Mouse (Mus musculus) spleen, adult 2 months (tissue): Measurements from ENCODE around the gene Mylk4. TPM values are rescaled to one million over a fixed set of nuclear protein-coding genes. Genes with fewer than 3 reads are reported as not detected.

Experiments used
- DNase-seq, 2 experiments: peaks; one replicate each; pipeline versions ENCODE4 v3.0.0 to v3.0.0-alpha.2; 2012 to 2021; ENCODE audit warnings: low spot score in 2 of 2, low read depth in 1 of 2
- H3K27ac ChIP-seq: fragments of 200-500 bp; 2 replicates; pipeline ENCODE4 v1.5.1; 2012; ENCODE audit warnings: low read length, inconsistent platforms; ENCODE audit not compliant: insufficient read depth
- H3K27me3 ChIP-seq: fragments of 200-500 bp; 2 replicates; pipeline ENCODE4 v1.6.1; 2012; ENCODE audit warnings: mild to moderate bottlenecking, moderate library complexity, low read length, inconsistent platforms; ENCODE audit not compliant: control insufficient read depth, insufficient read depth
- H3K36me3 ChIP-seq: fragments of 200-500 bp; 2 replicates; pipeline ENCODE4 v1.6.1; 2012; ENCODE audit warnings: mild to moderate bottlenecking, low read length, inconsistent platforms; ENCODE audit not compliant: control insufficient read depth, insufficient read depth
- H3K4me1 ChIP-seq: fragments of 200-500 bp; 2 replicates; pipeline ENCODE4 v1.6.1; 2011; ENCODE audit warnings: inconsistent platforms; ENCODE audit not compliant: control insufficient read depth, insufficient read depth, insufficient read length
- H3K4me3 ChIP-seq: fragments of 200-500 bp; 2 replicates; pipeline ENCODE4 v1.5.1; 2011; ENCODE audit warnings: mild to moderate bottlenecking, inconsistent platforms; ENCODE audit not compliant: insufficient read depth, insufficient read length; ENCODE audit errors: extremely low read depth
- CTCF ChIP-seq: fragments of 200-500 bp; IDR thresholded peaks from 2 replicates; pipeline ENCODE4 v1.5.1; 2011; ENCODE audit warnings: mild to moderate bottlenecking, inconsistent platforms; ENCODE audit not compliant: insufficient read depth, insufficient read length, insufficient replicate concordance; ENCODE audit errors: extremely low read depth
- POLR2A ChIP-seq: fragments of 200-500 bp; IDR thresholded peaks from 2 replicates; pipeline ENCODE4 v1.6.1; 2011; ENCODE audit warnings: low read depth, low read length, inconsistent platforms
- WGBS: fragments of 180-500 bp; shearing (Covaris S2); methylation state at CpG from one replicate; pipeline ENCODE4 v1.1.7; 2018; 5-methylcytosine and 5-hydroxymethylcytosine counted together
- polyA plus RNA-seq: library from polyadenylated mRNA; depleted of rRNA; stranded (reverse); fragments of >200 nt; gene quantifications from 2 replicates; pipeline ENCODE4 v1.2.3, GENCODE M21; 2012

Mylk4 gene
- polyA plus RNA-seq, 1 experiment = not detected

- H3K36me3 ChIP-seq = no peaks in the 10 kb centered on the region
- 92% methylated on average over 10 of the region's 10 CpGs for WGBS
- no peaks in the 10 kb centered on the region for H3K4me1 ChIP-seq
- TF ChIP-seq CTCF (no peak), POLR2A (no peak)
- no peak for DNase-seq
- H3K27me3 ChIP-seq = no peaks in the 10 kb centered on the region
- no peak overlapping the region for H3K27ac ChIP-seq
- H3K4me3 ChIP-seq = no peak overlapping the region
These were observed 7.4 kb downstream of the Mylk4 start for GRCm38 (mm10) chr13:32776350-32776749.

GRCm38 (mm10) chr13:32775889-32776288, 7.9 kb downstream of the Mylk4 start:
- WGBS = 93% methylated on average over 9 of the region's 9 CpGs
- no peaks in the 10 kb centered on the region for H3K27me3 ChIP-seq
- TF ChIP-seq CTCF (no peak), POLR2A (no peak)
- no peak for DNase-seq
- no peaks in the 10 kb centered on the region for H3K36me3 ChIP-seq
- no peaks in the 10 kb centered on the region for H3K4me1 ChIP-seq
- no peak overlapping the region for H3K27ac ChIP-seq
- no peak overlapping the region for H3K4me3 ChIP-seq

- no peaks in the 10 kb centered on the region for H3K27me3 ChIP-seq
- H3K4me3 ChIP-seq = no peak overlapping the region
- no peak overlapping the region for H3K27ac ChIP-seq
- no peaks in the 10 kb centered on the region for H3K36me3 ChIP-seq
- 58% methylated on average over 3 of the region's 3 CpGs for WGBS
- no peak for DNase-seq
- TF ChIP-seq POLR2A = no peak
- TF ChIP-seq CTCF = no peak
- no peaks in the 10 kb centered on the region for H3K4me1 ChIP-seq
These were observed 13.8 kb downstream of the Mylk4 start for GRCm38 (mm10) chr13:32769960-32770359.

- TF ChIP-seq CTCF (no peak), POLR2A (no peak)
- peak in 1 of 2 experiments; percentile 8 for DNase-seq
- WGBS = 20% methylated on average over 4 of the region's 4 CpGs
- no peak overlapping the region for H3K4me3 ChIP-seq
- H3K4me1 ChIP-seq = no peaks in the 10 kb centered on the region
- no peaks in the 10 kb centered on the region for H3K27me3 ChIP-seq
- H3K36me3 ChIP-seq = no peaks in the 10 kb centered on the region
- no peak overlapping the region for H3K27ac ChIP-seq
These were observed 15.7 kb downstream of the Mylk4 start for GRCm38 (mm10) chr13:32768104-32768503.

- Histone ChIP-seq H3K36me3 (no peaks in the 10 kb centered on the region), H3K4me1 (no peaks in the 10 kb centered on the region), H3K27ac (no peak overlapping the region), H3K4me3 (no peak overlapping the region), H3K27me3 (no peaks in the 10 kb centered on the region)
- WGBS = 50% methylated on average over 7 of the region's 7 CpGs
- no peak for TF ChIP-seq CTCF
- TF ChIP-seq POLR2A = no peak
- DNase-seq = no peak
These were observed 19.3 kb downstream of the Mylk4 start for GRCm38 (mm10) chr13:32764448-32764847.

- H3K4me3 ChIP-seq = no peak overlapping the region
- 83% methylated on average over 3 of the region's 3 CpGs for WGBS
- no peaks in the 10 kb centered on the region for H3K36me3 ChIP-seq
- DNase-seq = no peak
- H3K27me3 ChIP-seq = no peaks in the 10 kb centered on the region
- TF ChIP-seq CTCF = no peak
- no peak for TF ChIP-seq POLR2A
- no peaks in the 10 kb centered on the region for H3K4me1 ChIP-seq
- no peak overlapping the region for H3K27ac ChIP-seq
These were observed 20.6 kb downstream of the Mylk4 start for GRCm38 (mm10) chr13:32763141-32763540.

GRCm38 (mm10) chr13:32760795-32761194, 23.0 kb downstream of the Mylk4 start:
- Histone ChIP-seq H3K4me3 (no peak overlapping the region), H3K27me3 (no peaks in the 10 kb centered on the region), H3K4me1 (no peaks in the 10 kb centered on the region), H3K36me3 (no peaks in the 10 kb centered on the region), H3K27ac (no peak overlapping the region)
- 88% methylated on average over 2 of the region's 2 CpGs for WGBS
- DNase-seq = no peak
- TF ChIP-seq POLR2A (no peak), CTCF (no peak)

- Histone ChIP-seq H3K4me1 (no peaks in the 10 kb centered on the region), H3K4me3 (no peak overlapping the region), H3K27me3 (no peaks in the 10 kb centered on the region), H3K27ac (no peak overlapping the region), H3K36me3 (no peaks in the 10 kb centered on the region)
- DNase-seq = no peak
- 80% methylated on average over 4 of the region's 4 CpGs for WGBS
- TF ChIP-seq CTCF (no peak), POLR2A (no peak)
These were observed 24.7 kb downstream of the Mylk4 start for GRCm38 (mm10) chr13:32759036-32759435.
